Mouse (Mus musculus): Measurements from ENCODE around the gene 9130230L23Rik. TPM values are rescaled to one million over a fixed set of nuclear protein-coding genes. Genes with fewer than 3 reads are reported as not detected.

The 9130230L23Rik gene
- not detected for total RNA-seq (2021)
- long read RNA-seq, partial matches to known transcripts: 0 of 1 reads
- long read RNA-seq, other reads (novel, unspliced or antisense): 1 of 1 reads

GRCm38 (mm10) chr5:66004134-66004925 lies at the start of gene 9130230L23Rik:
TSS of gene 9130230L23Rik (minus strand) at chr5:66004285.
- no peak for DNase-seq (ENCODE audit: low spot score in 2 of 2)

- no peak for DNase-seq (ENCODE audit: low spot score in 2 of 2)
Measured at GRCm38 (mm10) chr5:66052777-66053548, 48.9 kb upstream of the 9130230L23Rik start.

- DNase-seq (ENCODE audit: low spot score in 2 of 2): no peak
Measured at GRCm38 (mm10) chr5:66050841-66051240, 46.8 kb upstream of the 9130230L23Rik start.

- DNase-seq (ENCODE audit: low spot score in 2 of 2): no peak
Measured at GRCm38 (mm10) chr5:66046356-66046755, 42.3 kb upstream of the 9130230L23Rik start.

- no peak for DNase-seq (ENCODE audit: low spot score in 2 of 2)
Measured at GRCm38 (mm10) chr5:66043897-66044296, 39.8 kb upstream of the 9130230L23Rik start.

- no peak for DNase-seq (ENCODE audit: low spot score in 2 of 2)
Measured at GRCm38 (mm10) chr5:66042651-66043340, 38.7 kb upstream of the 9130230L23Rik start.

- DNase-seq (ENCODE audit: low spot score in 2 of 2): no peak
Measured at GRCm38 (mm10) chr5:66040744-66041279, 36.7 kb upstream of the 9130230L23Rik start.

GRCm38 (mm10) chr5:66039813-66040212 lies 35.7 kb upstream of the 9130230L23Rik start:
- no peak for DNase-seq (ENCODE audit: low spot score in 2 of 2)

- DNase-seq (ENCODE audit: low spot score in 2 of 2): no peak
Measured at GRCm38 (mm10) chr5:66037066-66037465, 33.0 kb upstream of the 9130230L23Rik start.

- DNase-seq (ENCODE audit: low spot score in 2 of 2): no peak
Measured at GRCm38 (mm10) chr5:66036440-66037054, 32.5 kb upstream of the 9130230L23Rik start.

- DNase-seq (ENCODE audit: low spot score in 2 of 2): no peak
Measured at GRCm38 (mm10) chr5:66034375-66035195, 30.5 kb upstream of the 9130230L23Rik start.

GRCm38 (mm10) chr5:66032826-66033225 lies 28.7 kb upstream of the 9130230L23Rik start:
- DNase-seq (ENCODE audit: low spot score in 2 of 2): no peak

- DNase-seq (ENCODE audit: low spot score in 2 of 2): no peak
Measured at GRCm38 (mm10) chr5:66031699-66032098, 27.6 kb upstream of the 9130230L23Rik start.

GRCm38 (mm10) chr5:66028232-66028631 lies 24.1 kb upstream of the 9130230L23Rik start:
- no peak for DNase-seq (ENCODE audit: low spot score in 2 of 2)

- no peak for DNase-seq (ENCODE audit: low spot score in 2 of 2)
Measured at GRCm38 (mm10) chr5:66027206-66027605, 23.1 kb upstream of the 9130230L23Rik start.

- DNase-seq (ENCODE audit: low spot score in 2 of 2): no peak
Measured at GRCm38 (mm10) chr5:66026796-66027195, 22.7 kb upstream of the 9130230L23Rik start.

- no peak for DNase-seq (ENCODE audit: low spot score in 2 of 2)
Measured at GRCm38 (mm10) chr5:66015449-66015961, 11.4 kb upstream of the 9130230L23Rik start.

GRCm38 (mm10) chr5:66014437-66014836 lies 10.4 kb upstream of the 9130230L23Rik start:
- DNase-seq (ENCODE audit: low spot score in 2 of 2): no peak

GRCm38 (mm10) chr5:66013999-66014398 lies 9.9 kb upstream of the 9130230L23Rik start:
- DNase-seq (ENCODE audit: low spot score in 2 of 2): no peak
